Mouse (Mus musculus): Measurements from ENCODE around the gene Ubac2. TPM values are rescaled to one million over a fixed set of nuclear protein-coding genes. Genes with fewer than 3 reads are reported as not detected.

Gene Ubac2
- polyA plus RNA-seq, 1 experiment, result 21.6 TPM

DNA sequence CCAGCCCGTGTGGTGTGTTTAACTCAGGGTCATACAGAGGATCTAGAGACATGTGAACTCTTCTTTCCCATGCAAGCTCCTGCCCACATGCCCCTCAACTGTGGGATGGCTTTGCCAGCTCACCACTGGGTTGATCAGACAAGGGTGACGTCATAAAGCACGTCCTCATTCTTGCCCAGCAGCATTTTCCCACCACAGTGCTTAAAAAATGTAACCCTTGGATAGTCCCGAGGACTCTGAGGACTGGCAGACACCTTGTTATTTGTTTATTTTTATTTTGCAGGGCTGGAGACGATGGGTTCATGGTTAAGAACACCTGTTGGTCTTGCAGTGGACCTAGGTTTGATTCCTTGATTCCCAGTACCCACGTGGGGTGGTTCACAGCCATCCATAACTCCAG, 112.5 kb downstream of the Ubac2 start:
- TF ChIP-seq POLR2A (IDR thresholded peaks at IDR 0.05; ENCODE audit: borderline replicate concordance, control insufficient read depth, low read depth, low read length), result no peak
- no peak for TF ChIP-seq CTCF (IDR thresholded peaks at IDR 0.05; ENCODE audit: control insufficient read depth, insufficient read depth, low read length)
- Histone ChIP-seq H3K4me3 (replicated peaks; ENCODE audit: control insufficient read depth, low read depth, low read length) (no peak overlapping the region), H3K4me1 (ENCODE audit: control insufficient read depth, insufficient read depth, low read length) (peaks cover 15% of the 10 kb centered on the region), H3K27ac (ENCODE audit: control insufficient read depth, insufficient read depth, low read depth, low read length, poor library complexity) (no peak overlapping the region)
- 74% methylated on average over 6 of the region's 6 CpGs for WGBS

DNA sequence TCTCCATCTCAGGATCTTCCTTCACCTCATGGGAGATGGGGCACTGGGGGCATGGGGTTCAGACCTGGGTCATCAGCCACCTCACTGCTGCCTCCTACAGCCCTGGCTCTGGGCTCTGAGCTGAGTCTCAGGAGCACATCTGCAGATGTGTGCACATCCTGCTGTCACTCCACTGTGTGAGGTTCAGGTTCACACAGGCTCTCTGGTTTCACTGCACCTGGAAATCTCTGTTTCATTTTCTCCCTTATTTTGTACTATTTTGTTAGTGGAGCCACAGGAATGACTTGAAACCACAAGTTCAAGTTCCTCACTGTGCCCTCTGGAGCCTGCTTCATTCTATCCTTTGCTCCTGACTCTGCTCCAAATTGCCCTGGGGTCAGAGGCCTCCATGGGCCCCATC, 113.5 kb downstream of the Ubac2 start:
- H3K4me3 ChIP-seq (replicated peaks; ENCODE audit: control insufficient read depth, low read depth, low read length), result no peak overlapping the region
- TF ChIP-seq CTCF (IDR thresholded peaks at IDR 0.05; ENCODE audit: control insufficient read depth, insufficient read depth, low read length) (no peak), POLR2A (IDR thresholded peaks at IDR 0.05; ENCODE audit: borderline replicate concordance, control insufficient read depth, low read depth, low read length) (no peak)
- H3K27ac ChIP-seq (ENCODE audit: control insufficient read depth, insufficient read depth, low read depth, low read length, poor library complexity), result peak overlapping the region; percentile 43
- H3K4me1 ChIP-seq (ENCODE audit: control insufficient read depth, insufficient read depth, low read length), result peaks cover 14% of the 10 kb centered on the region

DNA sequence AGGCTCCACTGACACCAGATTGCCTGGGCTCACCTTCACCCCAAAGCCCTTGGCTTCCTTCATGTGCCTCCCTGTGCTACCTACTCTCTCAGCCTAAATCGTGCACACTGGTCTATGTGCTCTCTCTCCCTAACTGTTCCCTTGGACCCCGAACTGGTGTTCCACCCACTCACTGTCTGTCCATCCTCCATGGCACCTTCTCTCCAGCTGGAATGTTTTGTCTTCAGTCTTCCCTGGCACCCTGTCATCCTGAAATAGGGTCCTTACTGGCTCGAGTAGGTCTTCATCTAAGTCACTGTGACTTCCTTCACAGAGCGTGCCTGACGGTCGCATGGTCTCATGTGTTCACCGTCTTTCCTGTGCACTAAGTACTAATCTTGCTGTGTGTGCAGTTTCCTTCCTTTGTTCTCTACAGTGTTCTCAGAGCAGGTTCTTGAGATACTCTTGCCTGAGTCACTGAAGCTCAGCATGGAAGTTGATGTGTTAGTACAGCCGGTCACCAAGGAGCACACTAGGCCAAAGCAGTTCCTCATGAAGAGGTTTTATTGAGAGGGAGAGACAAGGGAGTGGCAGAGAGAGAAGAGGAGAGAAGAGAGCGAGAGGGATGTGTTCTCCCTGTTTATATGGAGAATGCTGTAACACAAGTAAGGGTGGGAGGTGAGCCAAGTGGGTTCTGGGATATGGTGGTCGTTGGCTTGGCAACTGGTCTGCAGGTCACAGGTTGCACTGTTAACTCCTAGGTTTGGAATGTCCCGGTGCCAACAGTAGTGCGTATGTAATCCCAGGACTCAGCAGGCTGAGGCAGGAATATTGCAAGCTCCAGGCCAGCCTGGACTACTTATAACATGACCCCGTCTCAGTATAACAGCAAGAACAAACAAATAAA, 114.2 kb downstream of the Ubac2 start:
- TF ChIP-seq CTCF (IDR thresholded peaks at IDR 0.05; ENCODE audit: control insufficient read depth, insufficient read depth, low read length), result no peak
- H3K27ac ChIP-seq (ENCODE audit: control insufficient read depth, insufficient read depth, low read depth, low read length, poor library complexity), result peak overlapping the region; percentile 43
- H3K4me3 ChIP-seq (replicated peaks; ENCODE audit: control insufficient read depth, low read depth, low read length), result no peak overlapping the region
- peaks cover 15% of the 10 kb centered on the region for H3K4me1 ChIP-seq (ENCODE audit: control insufficient read depth, insufficient read depth, low read length)
- WGBS, result 60% methylated on average over 13 of the region's 13 CpGs

DNA sequence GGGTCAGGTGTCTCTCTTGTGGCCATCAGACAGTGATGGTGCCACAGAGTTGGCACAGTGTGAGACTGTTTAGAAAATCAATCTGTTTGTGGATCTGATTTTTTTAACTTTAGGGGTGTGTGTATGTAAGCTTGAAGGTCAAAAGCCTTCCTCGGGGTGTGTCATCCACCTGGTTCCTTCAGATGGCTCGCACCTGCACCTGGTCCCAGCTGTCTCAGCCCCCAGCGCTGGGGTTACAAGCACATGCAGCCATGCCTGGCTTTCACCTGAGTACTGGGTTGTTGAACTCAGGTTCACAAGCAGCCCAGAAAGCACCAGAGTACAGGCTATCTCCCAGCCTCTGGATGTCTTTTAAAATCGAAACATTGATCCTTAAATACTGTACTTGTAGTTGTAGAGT, 115.2 kb downstream of the Ubac2 start:
- H3K4me3 ChIP-seq (replicated peaks; ENCODE audit: control insufficient read depth, low read depth, low read length), result no peak overlapping the region
- TF ChIP-seq CTCF (IDR thresholded peaks at IDR 0.05; ENCODE audit: control insufficient read depth, insufficient read depth, low read length) (no peak), POLR2A (IDR thresholded peaks at IDR 0.05; ENCODE audit: borderline replicate concordance, control insufficient read depth, low read depth, low read length) (no peak)
- no peak overlapping the region for H3K27ac ChIP-seq (ENCODE audit: control insufficient read depth, insufficient read depth, low read depth, low read length, poor library complexity)
- WGBS, result 81% methylated on average over 4 of the region's 4 CpGs
- peaks cover 14% of the 10 kb centered on the region for H3K4me1 ChIP-seq (ENCODE audit: control insufficient read depth, insufficient read depth, low read length)

DNA sequence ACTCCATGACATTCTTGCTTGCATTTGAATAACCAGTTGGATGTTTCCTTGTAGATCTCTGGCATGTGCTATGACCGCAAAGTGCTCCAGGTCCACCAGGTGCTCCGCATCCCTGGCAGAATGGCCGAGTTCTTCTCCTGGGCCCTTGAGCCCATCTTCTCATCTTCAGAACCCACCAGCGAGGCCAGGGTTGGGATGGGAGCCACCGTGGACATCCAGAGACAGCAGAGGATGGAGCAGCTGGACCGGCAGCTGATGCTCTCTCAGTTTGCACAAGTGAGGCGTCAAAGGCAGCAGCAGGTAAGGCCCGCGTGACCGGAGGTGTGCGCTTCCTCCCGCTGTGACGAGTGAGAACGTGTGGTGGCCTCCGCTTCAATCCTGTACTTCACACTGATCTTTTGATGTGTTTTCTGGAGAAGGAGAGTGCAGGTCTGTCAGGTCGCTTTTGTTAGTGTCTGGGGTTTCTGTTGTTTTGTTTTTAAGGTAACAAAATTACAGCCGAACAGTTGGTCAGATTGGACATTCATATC, 115.8 kb downstream of the Ubac2 start:
- Histone ChIP-seq H3K27ac (ENCODE audit: control insufficient read depth, insufficient read depth, low read depth, low read length, poor library complexity) (peak overlapping the region; percentile 42), H3K4me1 (ENCODE audit: control insufficient read depth, insufficient read depth, low read length) (peaks cover 14% of the 10 kb centered on the region), H3K4me3 (replicated peaks; ENCODE audit: control insufficient read depth, low read depth, low read length) (no peak overlapping the region)
- no peak for TF ChIP-seq CTCF (IDR thresholded peaks at IDR 0.05; ENCODE audit: control insufficient read depth, insufficient read depth, low read length)
- no peak for TF ChIP-seq POLR2A (IDR thresholded peaks at IDR 0.05; ENCODE audit: borderline replicate concordance, control insufficient read depth, low read depth, low read length)
- 81% methylated on average over 17 of the region's 17 CpGs for WGBS

DNA sequence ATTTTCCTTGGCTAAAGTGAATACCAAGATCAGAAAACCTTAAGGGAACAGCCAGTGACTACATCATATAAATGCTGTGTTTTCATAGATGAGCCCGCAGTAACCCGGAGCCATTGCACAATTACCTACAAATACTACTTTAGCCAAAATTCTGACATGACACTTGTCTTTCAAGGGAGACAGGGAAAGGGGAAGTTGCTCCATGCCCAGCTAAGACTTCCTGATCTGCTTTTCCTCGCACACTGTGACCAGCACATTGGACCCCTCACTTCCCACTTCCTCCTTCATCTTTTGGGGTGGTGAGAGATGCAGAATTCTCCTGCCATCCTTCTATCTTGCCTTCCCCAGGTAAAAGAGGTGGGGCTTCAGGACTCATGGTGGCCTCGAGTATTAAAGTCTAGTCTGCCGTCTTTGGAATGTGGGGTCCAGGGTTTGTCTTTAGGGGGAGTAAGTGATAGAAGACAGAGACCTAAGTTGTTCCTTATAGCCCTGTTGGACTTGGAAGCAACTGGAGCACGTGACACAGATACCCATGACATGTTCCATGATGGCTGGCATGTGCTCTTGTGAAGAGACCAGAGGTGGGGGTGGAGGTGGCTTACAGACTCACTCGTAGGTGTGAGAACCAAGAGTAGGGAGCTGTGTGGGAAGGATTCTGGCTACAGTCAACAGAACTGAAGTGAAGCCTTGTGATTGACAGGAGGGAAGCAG, 116.6 kb downstream of the Ubac2 start:
- Histone ChIP-seq H3K4me3 (replicated peaks; ENCODE audit: control insufficient read depth, low read depth, low read length) (no peak overlapping the region), H3K4me1 (ENCODE audit: control insufficient read depth, insufficient read depth, low read length) (peaks cover 14% of the 10 kb centered on the region), H3K27ac (ENCODE audit: control insufficient read depth, insufficient read depth, low read depth, low read length, poor library complexity) (peak overlapping the region; percentile 45; the same call in 1 of the 2 replicates)
- WGBS, result 48% methylated on average over 7 of the region's 7 CpGs
- no peak for TF ChIP-seq CTCF (IDR thresholded peaks at IDR 0.05; ENCODE audit: control insufficient read depth, insufficient read depth, low read length)
- no peak for TF ChIP-seq POLR2A (IDR thresholded peaks at IDR 0.05; ENCODE audit: borderline replicate concordance, control insufficient read depth, low read depth, low read length)

DNA sequence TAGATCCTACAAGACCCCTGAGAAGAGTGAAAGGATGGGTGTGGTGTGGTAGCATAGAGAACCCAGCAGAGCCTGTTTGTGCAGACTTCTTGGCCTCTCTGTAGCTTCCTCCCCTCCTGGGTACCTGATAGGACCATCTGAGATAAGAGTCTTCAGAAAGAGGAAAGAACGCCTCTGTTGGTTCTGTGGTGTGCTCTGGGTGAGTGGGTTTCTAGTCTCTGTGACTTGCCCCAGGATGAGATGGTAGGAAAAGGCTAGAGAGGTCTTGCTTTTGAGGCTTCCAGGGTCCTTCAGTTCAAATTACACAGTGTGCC, 117.1 kb downstream of the Ubac2 start:
- Histone ChIP-seq H3K4me3 (replicated peaks; ENCODE audit: control insufficient read depth, low read depth, low read length) (no peak overlapping the region), H3K27ac (ENCODE audit: control insufficient read depth, insufficient read depth, low read depth, low read length, poor library complexity) (peak overlapping the region; percentile 45; the same call in 1 of the 2 replicates), H3K4me1 (ENCODE audit: control insufficient read depth, insufficient read depth, low read length) (peaks cover 14% of the 10 kb centered on the region)
- TF ChIP-seq CTCF (IDR thresholded peaks at IDR 0.05; ENCODE audit: control insufficient read depth, insufficient read depth, low read length), result no peak
- no peak for TF ChIP-seq POLR2A (IDR thresholded peaks at IDR 0.05; ENCODE audit: borderline replicate concordance, control insufficient read depth, low read depth, low read length)
- 40% methylated on average over 1 of the region's 1 CpGs for WGBS

DNA sequence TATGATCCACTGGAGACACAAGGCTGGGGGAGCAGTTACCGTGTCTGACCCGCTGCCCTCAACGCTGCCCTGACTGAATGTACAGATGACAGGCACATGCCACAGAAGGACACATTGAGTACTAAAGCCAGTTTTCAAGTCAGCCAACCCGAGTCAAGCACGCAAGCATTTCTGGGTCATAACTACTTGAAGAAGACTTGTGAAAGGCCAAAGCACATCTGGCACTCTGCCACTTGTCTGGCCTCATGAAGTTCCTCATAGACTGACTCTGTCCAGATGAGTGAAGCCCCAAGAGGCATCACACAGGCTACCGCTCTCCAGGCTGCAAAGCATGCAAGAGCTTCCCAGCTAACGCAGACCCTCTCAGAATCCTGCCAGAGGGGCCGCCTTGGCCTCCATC, 118.4 kb downstream of the Ubac2 start:
- peak overlapping the region; percentile 33; the same call in 1 of the 2 replicates for H3K27ac ChIP-seq (ENCODE audit: control insufficient read depth, insufficient read depth, low read depth, low read length, poor library complexity)
- 61% methylated on average over 8 of the region's 8 CpGs for WGBS
- TF ChIP-seq CTCF (IDR thresholded peaks at IDR 0.05; ENCODE audit: control insufficient read depth, insufficient read depth, low read length), result no peak
- no peak for TF ChIP-seq POLR2A (IDR thresholded peaks at IDR 0.05; ENCODE audit: borderline replicate concordance, control insufficient read depth, low read depth, low read length)
- H3K4me3 ChIP-seq (replicated peaks; ENCODE audit: control insufficient read depth, low read depth, low read length), result no peak overlapping the region
- H3K4me1 ChIP-seq (ENCODE audit: control insufficient read depth, insufficient read depth, low read length), result peaks cover 14% of the 10 kb centered on the region

Measured in bone marrow, adult 2 months (tissue).